Mouse (Mus musculus): Measurements from ENCODE around the gene Naaladl2.
"Not testable (repeated sequence)": the region's sequence is repeated elsewhere in the genome, so short reads cannot be mapped to it uniquely, and the experiment has no call there.

Naaladl2 gene

GRCm38 (mm10) chr3:24314658-24315297, 829.3 kb downstream of the Naaladl2 start:
- no peak for DNase-seq (ENCODE audit: low spot score)

GRCm38 (mm10) chr3:24225418-24225817, 918.6 kb downstream of the Naaladl2 start:
- DNase-seq (ENCODE audit: low spot score) = no peak

DNA sequence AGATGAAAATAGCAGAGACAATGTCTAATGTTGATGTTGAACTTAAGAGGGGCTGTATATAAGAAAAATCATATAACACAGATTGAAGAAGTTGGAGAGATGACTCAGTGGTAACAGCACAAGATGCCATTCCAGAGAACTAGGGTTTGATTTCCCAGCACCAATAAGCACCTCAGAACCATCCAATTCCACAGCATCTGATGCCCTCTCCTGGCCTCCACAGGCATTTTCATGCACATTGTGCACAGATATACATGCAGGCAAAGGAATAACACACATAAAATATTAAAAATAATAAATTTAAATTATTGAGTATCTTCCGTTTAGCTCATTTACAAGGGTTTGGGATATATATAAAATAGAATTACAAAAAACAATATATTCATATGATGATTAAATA, 926.6 kb downstream of the Naaladl2 start:
- DNase-seq (ENCODE audit: low spot score) = no peak

DNA sequence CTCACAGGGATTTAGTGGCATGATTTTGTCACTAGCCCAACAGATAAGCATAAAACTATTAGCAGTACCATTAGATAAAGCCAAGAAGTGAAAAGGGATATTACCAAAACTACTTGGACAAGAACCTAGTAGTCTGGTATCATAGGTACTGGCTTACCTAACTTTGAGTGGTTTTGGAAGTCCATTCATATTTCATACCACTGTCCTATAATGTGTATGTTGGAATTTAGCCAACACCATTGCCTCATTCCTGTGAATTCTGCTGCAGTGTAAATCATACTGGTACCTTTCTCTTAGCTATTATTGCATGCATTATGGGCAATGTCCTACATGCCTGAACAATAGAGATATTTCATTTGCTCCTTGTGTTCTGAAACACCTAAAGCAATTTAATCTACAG, 977.5 kb downstream of the Naaladl2 start:
- no peak for DNase-seq (ENCODE audit: low spot score)

DNA sequence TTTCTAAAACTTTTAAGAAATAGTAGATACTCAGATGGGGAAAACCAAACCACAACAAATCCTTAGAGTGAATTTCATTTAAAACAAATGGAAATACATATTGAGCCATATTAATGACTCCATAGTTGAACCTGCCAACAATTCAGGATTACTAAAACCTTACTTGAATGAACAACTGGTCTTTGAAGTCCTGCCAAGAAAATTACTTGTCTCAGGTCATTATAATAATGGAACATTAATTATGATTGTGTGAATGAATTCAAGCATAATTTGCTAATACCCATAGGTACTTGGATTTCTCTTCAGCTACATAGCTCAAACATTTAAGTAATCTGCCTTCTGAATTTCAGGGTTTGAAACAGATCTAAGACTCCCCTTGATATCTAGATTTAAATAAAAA, 980.1 kb downstream of the Naaladl2 start:
- no peak for DNase-seq (ENCODE audit: low spot score)

GRCm38 (mm10) chr3:24151086-24151815, 992.8 kb downstream of the Naaladl2 start:
- DNase-seq (ENCODE audit: low spot score) = not testable (repeated sequence)

- DNase-seq (ENCODE audit: low spot score) = no peak
Measured at GRCm38 (mm10) chr3:24142808-24143207, 1001.3 kb downstream of the Naaladl2 start.

GRCm38 (mm10) chr3:24138002-24138401, 1006.1 kb downstream of the Naaladl2 start:
- no peak for DNase-seq (ENCODE audit: low spot score)

DNA sequence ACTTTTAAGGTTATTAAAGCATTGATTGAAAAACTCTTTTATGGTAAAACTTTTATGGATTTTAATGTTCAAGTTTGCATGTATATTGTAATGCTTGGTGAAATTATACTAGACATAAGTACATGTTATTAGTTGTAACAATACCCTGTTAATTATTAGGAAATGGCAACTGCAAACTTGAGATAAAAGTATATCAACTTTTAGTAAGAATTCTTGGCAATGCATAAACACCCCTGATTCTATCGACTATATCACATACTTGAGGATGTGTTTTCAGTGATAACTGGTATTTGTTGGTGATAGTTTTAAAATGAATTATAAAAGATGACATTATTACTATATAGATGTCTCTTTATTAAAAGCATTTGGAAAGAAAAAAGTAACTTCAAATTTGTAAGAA, 1017.9 kb downstream of the Naaladl2 start:
- DNase-seq (ENCODE audit: low spot score) = no peak

GRCm38 (mm10) chr3:24124034-24124433, 1020.0 kb downstream of the Naaladl2 start:
- DNase-seq (ENCODE audit: low spot score) = no peak

- DNase-seq (ENCODE audit: low spot score) = no peak
Measured at GRCm38 (mm10) chr3:24118136-24118535, 1025.9 kb downstream of the Naaladl2 start.

- no peak for DNase-seq (ENCODE audit: low spot score)
Measured at GRCm38 (mm10) chr3:24114849-24115248, 1029.2 kb downstream of the Naaladl2 start.

GRCm38 (mm10) chr3:24113360-24113759, 1030.7 kb downstream of the Naaladl2 start:
- DNase-seq (ENCODE audit: low spot score) = no peak

DNA sequence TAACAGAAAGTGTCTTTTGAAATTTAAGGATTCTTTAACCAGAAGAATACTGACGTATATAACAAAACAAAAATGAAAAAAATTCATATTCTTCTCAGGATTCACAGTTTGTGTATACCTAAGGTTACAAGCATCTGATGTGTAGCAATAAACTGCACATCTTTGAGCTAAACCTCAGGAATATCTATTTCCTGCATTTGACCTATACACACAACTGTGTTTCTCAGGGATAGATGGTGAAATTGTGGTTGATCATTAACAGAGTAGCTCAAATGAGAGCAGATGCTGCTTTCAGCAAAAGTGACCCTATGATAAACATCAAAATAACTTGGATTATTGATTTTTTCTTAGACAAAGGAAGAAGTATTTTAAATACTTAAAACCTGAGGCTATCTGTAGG, 1037.7 kb downstream of the Naaladl2 start:
- no peak for DNase-seq (ENCODE audit: low spot score)

- no peak for DNase-seq (ENCODE audit: low spot score)
Measured at GRCm38 (mm10) chr3:24079761-24080160, 1064.3 kb downstream of the Naaladl2 start.

DNA sequence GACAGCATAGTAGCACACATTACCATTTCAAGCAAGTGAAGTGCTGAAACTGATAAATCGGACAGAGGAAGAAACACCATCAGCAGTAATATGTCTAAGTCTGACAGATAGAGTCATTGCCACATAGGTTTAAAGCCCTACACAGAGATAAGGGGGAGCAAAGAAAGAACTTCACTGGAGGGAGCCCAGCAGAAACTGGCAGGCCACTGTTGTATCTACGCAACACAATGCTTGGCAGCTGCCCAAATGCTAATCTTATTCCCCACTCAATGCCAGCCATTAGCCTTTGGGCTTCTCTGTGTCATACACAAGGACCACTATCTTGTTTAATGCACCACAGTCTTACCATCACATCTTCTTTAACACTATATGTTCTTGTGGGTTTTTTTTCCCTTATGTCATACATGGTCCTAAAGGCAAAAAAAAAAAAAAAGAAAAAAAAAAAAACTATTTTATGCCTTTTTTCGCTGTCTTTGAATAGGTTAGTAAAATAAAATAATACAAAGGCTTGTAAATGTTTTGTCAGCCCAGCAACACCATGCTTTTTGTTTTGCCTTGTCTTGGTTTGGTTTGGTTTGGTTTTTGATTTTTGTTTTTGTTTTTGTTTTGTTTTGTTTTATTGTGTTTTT, 1072.8 kb downstream of the Naaladl2 start:
- peak; percentile 20 for DNase-seq (ENCODE audit: low spot score)

DNA sequence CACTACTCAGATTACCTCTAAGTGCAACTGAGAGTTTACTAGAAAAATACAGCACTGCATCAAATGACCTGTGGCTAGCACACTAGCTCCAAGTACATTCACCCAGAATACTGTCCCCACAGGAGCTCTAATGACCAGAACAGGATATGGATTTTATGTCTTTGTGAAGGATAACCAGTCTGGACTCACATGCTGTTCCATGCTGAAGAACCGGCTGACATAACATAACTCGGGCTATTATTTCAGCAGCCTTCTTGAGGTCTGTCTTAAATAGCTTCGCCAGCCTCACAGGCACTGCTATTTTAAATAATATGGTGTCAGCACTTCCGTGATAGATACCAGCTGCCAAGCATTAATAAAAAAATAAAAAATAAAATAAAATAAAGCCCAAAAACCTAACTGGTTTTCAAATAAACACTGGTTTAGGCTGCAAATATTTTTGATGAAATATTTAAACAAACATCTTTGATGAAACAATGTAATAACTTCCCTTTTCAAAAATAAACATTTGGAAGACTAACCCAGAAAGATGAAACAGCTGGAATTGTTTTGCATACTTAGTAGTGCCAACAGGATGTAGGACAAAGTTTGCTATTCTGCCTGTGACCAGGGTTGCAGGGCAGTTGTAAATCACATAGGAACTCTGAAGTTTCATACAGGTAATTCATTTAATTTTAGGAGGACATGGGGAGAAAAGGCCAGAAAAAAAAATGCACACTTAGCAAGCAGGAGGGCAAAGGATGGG, 1073.5 kb downstream of the Naaladl2 start:
- DNase-seq (ENCODE audit: low spot score) = no peak

- no peak for DNase-seq (ENCODE audit: low spot score)
Measured at GRCm38 (mm10) chr3:24048217-24048616, 1095.8 kb downstream of the Naaladl2 start.

GRCm38 (mm10) chr3:24001741-24002140, 1142.3 kb downstream of the Naaladl2 start:
- DNase-seq (ENCODE audit: low spot score) = no peak

DNA sequence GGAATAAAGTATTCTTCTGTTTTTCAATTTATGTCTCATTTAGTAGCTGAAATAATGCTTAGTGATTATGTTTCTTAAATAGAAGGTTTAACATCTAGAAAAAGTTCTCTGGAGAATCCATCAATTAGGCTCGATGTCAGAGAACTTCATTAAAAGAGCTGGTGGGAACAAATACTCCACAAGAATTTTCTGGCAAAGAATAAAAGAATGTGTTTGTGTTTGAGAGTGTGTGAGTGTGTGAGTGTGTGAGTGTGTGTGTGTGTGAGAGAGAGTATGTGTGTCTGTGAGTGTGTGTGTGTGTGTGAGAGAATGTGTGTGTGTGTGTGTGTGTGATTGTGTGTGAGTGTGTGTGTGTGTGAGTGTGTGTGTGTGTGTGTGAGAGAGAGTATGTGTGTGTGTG, 1170.3 kb downstream of the Naaladl2 start:
- no peak for DNase-seq (ENCODE audit: low spot score)

- DNase-seq (ENCODE audit: low spot score) = no peak
Measured at GRCm38 (mm10) chr3:23972747-23973667, 1171.1 kb downstream of the Naaladl2 start.

Data from ovary, postnatal 14 days (tissue).